Mouse (Mus musculus): ENCODE measurements at regions not wholly inside any gene's neighbourhood (a gene's known extent, or its start where the extent isn't known, plus 50 kb on each side); places are given as distances from the start of the nearest gene placed in this dataset.

DNA sequence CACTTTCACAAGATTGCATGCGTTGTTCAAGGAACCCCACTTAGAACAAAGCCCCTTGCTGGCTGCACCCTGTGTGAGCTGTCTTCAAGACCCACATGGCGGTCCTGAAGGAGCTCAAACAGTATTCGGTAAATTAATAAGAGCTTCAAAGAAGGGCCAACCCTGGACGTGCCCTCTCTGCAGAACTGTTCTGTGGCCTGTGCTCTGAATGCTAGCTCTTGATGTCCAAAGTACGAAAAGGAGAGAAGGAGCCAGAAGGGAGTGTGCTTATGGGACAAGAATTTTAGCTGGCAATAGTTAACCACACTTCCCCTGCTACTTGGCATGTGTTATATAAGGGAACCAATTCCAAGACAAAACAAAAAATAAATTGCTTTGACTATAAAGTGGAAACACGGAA, 67.6 kb upstream of the Cdc42bpa start:
- TF ChIP-seq CTCF (conservative IDR thresholded peaks at IDR 0.05; ENCODE audit: insufficient read depth, insufficient read length, low read depth, low read length): no peak
- TF ChIP-seq POLR2A (IDR thresholded peaks at IDR 0.05; ENCODE audit: low read depth, low read length): no peak

All from kidney, adult 2 months (tissue).